Mouse (Mus musculus) megakaryocyte, embryonic 14.5 days (primary cell): ENCODE data around the gene Fam71a.

Experiments used
- FLI1 ChIP-seq: IDR thresholded peaks from 2 replicates; pipeline ENCODE4 v1.6.1; 2012; ENCODE audit warnings: low read length, inconsistent platforms, mixed read lengths
- GATA1 ChIP-seq: IDR thresholded peaks from 3 replicates; pipeline ENCODE4 v1.6.1; 2012; ENCODE audit warnings: mixed read lengths, low read length, inconsistent platforms, borderline replicate concordance

- no peak for TF ChIP-seq GATA1
- no peak for TF ChIP-seq FLI1
Observed at GRCm38 (mm10) chr1:191184066-191184815, 19.6 kb upstream of the Fam71a start.
